8 mouse cellular contexts compared by ENCODE assay signal in the genomic region with DNA sequence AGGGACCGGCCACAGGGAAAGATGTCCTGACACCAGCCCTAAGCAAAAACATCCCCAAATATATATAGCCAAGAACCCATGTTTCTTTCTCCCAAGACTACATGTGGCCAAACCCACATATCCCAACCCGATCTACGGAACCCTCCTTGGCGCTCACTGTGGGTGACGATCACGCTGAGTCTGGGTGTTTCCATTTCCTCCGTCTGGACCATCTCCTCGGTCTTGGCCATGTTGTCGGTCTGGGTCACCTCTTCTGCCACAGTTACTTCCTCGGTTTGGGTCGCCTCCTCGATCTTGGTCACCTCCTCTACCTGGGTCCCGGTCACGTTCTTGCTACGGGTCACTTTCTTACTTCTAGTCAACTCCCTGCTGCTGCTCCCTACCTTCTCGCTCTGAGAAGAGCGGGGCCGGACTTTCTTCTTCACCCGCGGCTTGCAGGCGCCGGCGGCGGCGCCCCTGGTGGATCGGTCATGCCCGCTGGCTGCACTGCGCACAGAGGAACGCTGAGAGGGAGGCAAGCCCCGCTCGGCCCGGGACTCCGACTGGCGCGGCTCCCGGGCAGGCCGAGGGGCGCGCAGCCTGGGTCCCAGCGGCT. TPM values are rescaled to one million over a fixed set of nuclear protein-coding genes. Genes with fewer than 3 reads are reported as not detected.
A peak's percentile ranks its signal among the peaks of the same experiment; 100 is the strongest.
DNase-seq lines count a peak whose midpoint lies in the region; ATAC-seq and TF ChIP-seq lines count a peak whose summit lies in the region.

No protein-coding gene starts in this region.

- ATAC-seq in inflammation-experienced regulatory T-cells, adult 6 months: peak; percentile 37
- ATAC-seq in midbrain, embryonic 14.5 days (ENCODE audit: low FRiP score, low TSS enrichment): no peak; the same call in 1 of the 2 replicates

- DNase-seq in cerebellum, adult 2 months: no peak
- no peak for DNase-seq in cerebellum, adult 9-10 months
- DNase-seq in spleen, adult 2 months (ENCODE audit: low read depth in 1 of 2, low spot score in 2 of 2): peak in 1 of 2 experiments; percentile 3
- DNase-seq in spleen, adult 18-20 months: no peak
- DNase-seq in midbrain, embryonic 14.5 days: no peak
- no peak for DNase-seq in adrenal gland, postnatal 25 days
- no peak for DNase-seq in kidney, postnatal 10 days

- no peak for TF ChIP-seq POLR2A in cerebellum, adult 2 months (IDR thresholded peaks at IDR 0.05; ENCODE audit: borderline replicate concordance, insufficient read depth, low read length)
- no peak for TF ChIP-seq POLR2A in spleen, adult 2 months (IDR thresholded peaks at IDR 0.05; ENCODE audit: low read depth, low read length)

- H3K4me3 ChIP-seq in cerebellum, adult 2 months (replicated peaks; ENCODE audit: insufficient read depth, low read depth, low read length): peak overlapping the region; percentile 89
- H3K4me3 ChIP-seq in spleen, adult 2 months (ENCODE audit: extremely low read depth, insufficient read depth, insufficient read length): peak overlapping the region; percentile 77
- H3K4me3 ChIP-seq in midbrain, embryonic 14.5 days (replicated peaks; ENCODE audit: low read depth, low read length): peak overlapping the region; percentile 85

- no peaks in the 10 kb centered on the region for H3K27me3 ChIP-seq in cerebellum, adult 2 months (ENCODE audit: control insufficient read depth, insufficient read depth, low read length)
- H3K27me3 ChIP-seq in spleen, adult 2 months (ENCODE audit: control insufficient read depth, insufficient read depth, low read length): no peaks in the 10 kb centered on the region
- H3K27me3 ChIP-seq in midbrain, embryonic 14.5 days (ENCODE audit: control insufficient read depth, insufficient read depth, low read length): no peaks in the 10 kb centered on the region

- no peaks in the 10 kb centered on the region for H3K4me1 ChIP-seq in cerebellum, adult 2 months (ENCODE audit: control insufficient read depth, insufficient read depth, low read length)
- H3K4me1 ChIP-seq in spleen, adult 2 months (ENCODE audit: control insufficient read depth, insufficient read depth, insufficient read length): peaks cover 2% of the 10 kb centered on the region; the same call in 1 of the 2 replicates
- peaks cover 17% of the 10 kb centered on the region for H3K4me1 ChIP-seq in midbrain, embryonic 14.5 days (ENCODE audit: control insufficient read depth, insufficient read depth, low read length)

- under 1% methylated on average over 40 of the region's 40 CpGs for WGBS in cerebellum, adult 2 months
- 1% methylated on average over 39 of the region's 40 CpGs for WGBS in spleen, adult 2 months
- WGBS in midbrain, embryonic 14.5 days: under 1% methylated on average over 40 of the region's 40 CpGs

- H3K9me3 ChIP-seq in midbrain, embryonic 14.5 days (ENCODE audit: control insufficient read depth, low read length): no peaks in the 10 kb centered on the region

- H3K36me3 ChIP-seq in spleen, adult 2 months (ENCODE audit: control insufficient read depth, insufficient read depth, low read length): peaks cover 13% of the 10 kb centered on the region
- H3K36me3 ChIP-seq in midbrain, embryonic 14.5 days (ENCODE audit: control insufficient read depth, insufficient read depth, low read length): peaks cover 52% of the 10 kb centered on the region

- no peak for TF ChIP-seq CTCF in cerebellum, adult 2 months (IDR thresholded peaks at IDR 0.05; ENCODE audit: borderline replicate concordance, insufficient read depth, low read depth, low read length)
- no peak for TF ChIP-seq CTCF in spleen, adult 2 months (IDR thresholded peaks at IDR 0.05; ENCODE audit: extremely low read depth, insufficient read depth, insufficient read length, insufficient replicate concordance)

- peak overlapping the region; percentile 8 for H3K27ac ChIP-seq in cerebellum, adult 2 months (ENCODE audit: insufficient read depth, low read length)
- H3K27ac ChIP-seq in spleen, adult 2 months (ENCODE audit: insufficient read depth, low read length): peak overlapping the region; percentile 77
- peak overlapping the region; percentile 84 for H3K27ac ChIP-seq in midbrain, embryonic 14.5 days (replicated peaks; ENCODE audit: low read depth, low read length)

- peak overlapping the region; percentile 86 for H3K9ac ChIP-seq in midbrain, embryonic 14.5 days (replicated peaks; ENCODE audit: low read length)

- H3K4me2 ChIP-seq in midbrain, embryonic 14.5 days (ENCODE audit: low read length): peak overlapping the region; percentile 63

RNA-seq across cellular contexts. Expression of a gene that starts 0.4 kb away (rescaled TPM):
- 143 and 159 TPM in 2 replicates for polyA plus RNA-seq in cerebellum, adult 2 months (2012; rRNA removed)
- polyA plus RNA-seq in spleen, adult 2 months (2012; rRNA removed): 43.8 and 76.3 TPM in 2 replicates
- 10 to 100 TPM; 10.0 to 16.1 (median 14.4) TPM for polyA plus RNA-seq in inflammation-experienced regulatory T-cells, adult 6 months (2017; shearing (Covaris generic))
- polyA plus RNA-seq in midbrain, embryonic 14.5 days (2014; fragmentation: Nextera tagmentation; extraction: Ambion mirVana): 203 and 204 TPM in 2 replicates
- 276 and 283 TPM in 2 replicates for total RNA-seq in adrenal gland, postnatal 25 days (2021)

RNA-seq across cellular contexts. Expression of a gene that starts 0.5 kb away (rescaled TPM):
- polyA plus RNA-seq in cerebellum, adult 2 months (2012; rRNA removed): 118 and 125 TPM in 2 replicates
- polyA plus RNA-seq in spleen, adult 2 months (2012; rRNA removed): 5.8 and 6.2 TPM in 2 replicates
- polyA plus RNA-seq in inflammation-experienced regulatory T-cells, adult 6 months (2017; shearing (Covaris generic)): 100 to 1,000 TPM; 103 to 141 (median 119) TPM
- polyA plus RNA-seq in midbrain, embryonic 14.5 days (2014; fragmentation: Nextera tagmentation; extraction: Ambion mirVana): 172 and 186 TPM in 2 replicates
- total RNA-seq in adrenal gland, postnatal 25 days (2021): 103 and 105 TPM in 2 replicates

RNA-seq across cellular contexts. Expression of a gene that starts 23.0 kb away (rescaled TPM):
- 96.6 and 96.8 TPM in 2 replicates for polyA plus RNA-seq in cerebellum, adult 2 months (2012; rRNA removed)
- 23.4 and 27.5 TPM in 2 replicates for polyA plus RNA-seq in spleen, adult 2 months (2012; rRNA removed)
- 100 to 1,000 TPM in 2 of 3 experiments, 10 to 100 TPM in 1; 76.3 to 164 (median 120) TPM for polyA plus RNA-seq in inflammation-experienced regulatory T-cells, adult 6 months (2017; shearing (Covaris generic))
- 90.8 and 114 TPM in 2 replicates for polyA plus RNA-seq in midbrain, embryonic 14.5 days (2014; fragmentation: Nextera tagmentation; extraction: Ambion mirVana)
- 86.1 and 90.5 TPM in 2 replicates for total RNA-seq in adrenal gland, postnatal 25 days (2021)

RNA-seq across cellular contexts. Expression of a gene that starts 27.8 kb away (rescaled TPM):
- 0.57 TPM in 1 of 2 replicates, not detected in the other for polyA plus RNA-seq in cerebellum, adult 2 months (2012; rRNA removed)
- polyA plus RNA-seq in spleen, adult 2 months (2012; rRNA removed): not detected in 2 replicates
- not detected for polyA plus RNA-seq in inflammation-experienced regulatory T-cells, adult 6 months (2017; shearing (Covaris generic))
- polyA plus RNA-seq in midbrain, embryonic 14.5 days (2014; fragmentation: Nextera tagmentation; extraction: Ambion mirVana): not detected in 2 replicates
- 5.2 and 10.7 TPM in 2 replicates for total RNA-seq in adrenal gland, postnatal 25 days (2021)

Comparison
In these comparisons a context has a peak if more than half of its experiments do, and no peak if none do; other contexts are left out.
1. H3K27ac ChIP-seq: peak in every context shown above with its lines; median percentile 84 in midbrain, embryonic 14.5 days; 77 in spleen, adult 2 months; 8 in cerebellum, adult 2 months.
2. RNA of a gene that starts 0.5 kb away (polyA plus RNA-seq): 172 to 186 TPM in midbrain, embryonic 14.5 days, 118 to 125 TPM in cerebellum, adult 2 months and 103 to 141 TPM in inflammation-experienced regulatory T-cells, adult 6 months; 5.8 to 6.2 TPM in spleen, adult 2 months; every median in the first group is over 10 times any median in the second.
3. Peak in every context shown above with its lines, with median percentiles within 50 percentile points of each other: H3K4me3 ChIP-seq.